Mouse (Mus musculus) embryonic facial prominence, embryonic 11.5 days (tissue): ENCODE results near the gene Uncx. TPM values are rescaled to one million over a fixed set of nuclear protein-coding genes. Genes with fewer than 3 reads are reported as not detected.
"Not testable (repeated sequence)": the region's sequence is repeated elsewhere in the genome, so short reads cannot be mapped to it uniquely, and the experiment has no call there.

Experiments
- ATAC-seq: fragments of 200-750 bp; cut with Nextera tagmentation; replicated peaks from 2 replicates; pipeline ENCODE4 v1.8.0; 2017; ENCODE audit warnings: low read depth; ENCODE audit not compliant: insufficient number of reproducible peaks, low FRiP score, low TSS enrichment
- DNase-seq: peaks from one replicate; pipeline ENCODE4 v3.0.0-alpha.2; 2015; ENCODE audit warnings: low spot score
- H3K27ac ChIP-seq: fragments of 300-500 bp; sonication (generic); replicated peaks from 2 replicates; pipeline ENCODE4 v1.5.1; 2014; ENCODE audit warnings: mild to moderate bottlenecking, low read depth, low read length, control low read depth
- H3K27me3 ChIP-seq: fragments of 300-500 bp; sonication (generic); 2 replicates; pipeline ENCODE4 v1.6.1; 2014; ENCODE audit warnings: mild to moderate bottlenecking, low read length, moderate library complexity, mixed read lengths; ENCODE audit not compliant: control insufficient read depth, insufficient read depth
- H3K36me3 ChIP-seq: fragments of 300-500 bp; sonication (generic); replicated peaks from 2 replicates; pipeline ENCODE4 v1.6.1; 2014; ENCODE audit warnings: low read depth, mild to moderate bottlenecking, low read length, moderate library complexity, mixed read lengths; ENCODE audit not compliant: control insufficient read depth, insufficient read depth
- H3K4me1 ChIP-seq: fragments of 300-500 bp; sonication (generic); 2 replicates; pipeline ENCODE4 v1.6.1; 2014; ENCODE audit warnings: low read length, mixed read lengths; ENCODE audit not compliant: control insufficient read depth, insufficient read depth
- H3K4me2 ChIP-seq: fragments of 300-500 bp; sonication (generic); 2 replicates; pipeline ENCODE4 v1.6.1; 2014; ENCODE audit warnings: low read depth, mild to moderate bottlenecking, control low read depth, low read length, moderate library complexity
- H3K4me3 ChIP-seq: fragments of 300-500 bp; sonication (generic); 2 replicates; pipeline ENCODE4 v1.5.1; 2014; ENCODE audit warnings: low read depth, low read length, control low read depth
- H3K9ac ChIP-seq: fragments of 300-500 bp; sonication (generic); replicated peaks from 2 replicates; pipeline ENCODE4 v1.6.1; 2014; ENCODE audit warnings: mild to moderate bottlenecking, control low read depth, low read length
- H3K9me3 ChIP-seq: fragments of 300-500 bp; sonication (generic); replicated peaks from 2 replicates; pipeline ENCODE4 v1.6.1; 2016; ENCODE audit warnings: mild to moderate bottlenecking, low read length, inconsistent platforms, mixed read lengths; ENCODE audit not compliant: control insufficient read depth
- WGBS: fragments of 180-500 bp; shearing (Covaris S2); extraction: QIAGEN DNeasy Blood & Tissue Kit; methylation state at CpG from one replicate; pipeline ENCODE4 v1.1.7; 2014; 5-methylcytosine and 5-hydroxymethylcytosine counted together
- polyA plus RNA-seq: library from polyadenylated mRNA; unstranded; fragments of >200 nt; fragmentation: Nextera tagmentation; extraction: Ambion mirVana; gene quantifications from 2 replicates; pipeline ENCODE4 v1.2.1, GENCODE M21; 2014

The Uncx gene
- polyA plus RNA-seq, 1 experiment from 2014 or later: 3.0 TPM

DNA sequence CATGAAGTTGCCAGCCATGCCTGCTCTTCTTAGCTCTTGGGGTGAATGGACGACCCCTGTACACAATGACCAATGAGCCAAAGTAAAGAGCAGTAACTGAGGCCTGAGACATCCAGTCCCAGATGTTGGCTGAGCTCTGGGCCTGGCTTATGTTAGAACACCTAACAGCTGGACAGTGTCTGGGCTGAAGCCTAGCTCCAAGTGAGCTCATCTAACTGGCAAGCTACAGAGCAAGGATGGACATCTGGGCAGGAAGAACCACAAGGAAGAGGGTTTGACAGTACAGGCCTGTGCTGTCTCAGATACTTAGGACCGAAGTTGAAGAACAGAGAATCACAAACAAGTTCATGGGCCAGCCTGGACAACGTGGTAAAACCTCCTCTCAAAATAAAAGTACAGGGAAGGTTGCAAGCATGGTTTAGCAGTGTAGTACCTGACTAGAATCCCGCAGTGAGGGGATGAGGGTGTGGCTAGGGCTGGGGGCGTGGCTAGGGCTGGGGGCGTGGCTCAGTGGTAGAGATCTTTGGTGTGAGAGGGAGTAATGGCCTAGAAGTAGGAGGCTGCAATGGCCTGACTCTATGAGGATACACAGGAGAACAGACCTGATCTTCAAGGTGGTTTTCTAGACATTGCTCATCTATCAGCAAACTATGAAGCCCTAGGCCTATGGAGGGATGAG lies 47.5 kb downstream of the Uncx start:
- H3K4me1 ChIP-seq, H3K4me2 ChIP-seq, H3K36me3 ChIP-seq, ATAC-seq, H3K9me3 ChIP-seq, H3K4me3 ChIP-seq, H3K27me3 ChIP-seq, H3K9ac ChIP-seq, H3K27ac ChIP-seq, DNase-seq: not testable (repeated sequence)
- 39% methylated on average over 6 of the region's 6 CpGs for WGBS

DNA sequence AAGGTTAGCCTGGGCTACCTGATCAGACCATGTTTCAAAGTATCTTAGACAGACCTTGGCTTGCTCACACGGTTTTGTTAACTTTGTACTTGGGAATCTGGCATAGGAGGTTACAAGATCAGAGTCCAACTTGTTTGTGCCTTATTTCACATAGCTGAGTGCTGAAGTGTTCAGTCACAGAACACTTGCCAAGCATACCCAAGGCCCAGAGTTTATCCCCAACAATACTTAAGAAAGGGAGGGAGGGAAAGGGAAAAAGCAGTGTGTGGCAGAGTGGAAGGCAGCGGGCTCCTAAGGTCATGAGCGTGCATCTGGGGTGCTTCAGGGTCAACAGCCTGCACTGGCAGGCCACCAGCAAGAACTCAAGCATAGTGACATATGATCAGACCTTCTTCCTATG lies 48.7 kb downstream of the Uncx start:
- no peak overlapping the region for H3K4me2 ChIP-seq
- H3K4me1 ChIP-seq: no peaks in the 10 kb centered on the region
- H3K4me3 ChIP-seq: no peak overlapping the region
- H3K27ac ChIP-seq: no peak overlapping the region
- H3K9me3 ChIP-seq: no peaks in the 10 kb centered on the region
- 80% methylated on average over 3 of the region's 3 CpGs for WGBS
- ATAC-seq (no peak), DNase-seq (no peak)
- no peaks in the 10 kb centered on the region for H3K36me3 ChIP-seq
- peaks cover 2% of the 10 kb centered on the region; the same call in 1 of the 2 replicates for H3K27me3 ChIP-seq
- H3K9ac ChIP-seq: no peak overlapping the region

DNA sequence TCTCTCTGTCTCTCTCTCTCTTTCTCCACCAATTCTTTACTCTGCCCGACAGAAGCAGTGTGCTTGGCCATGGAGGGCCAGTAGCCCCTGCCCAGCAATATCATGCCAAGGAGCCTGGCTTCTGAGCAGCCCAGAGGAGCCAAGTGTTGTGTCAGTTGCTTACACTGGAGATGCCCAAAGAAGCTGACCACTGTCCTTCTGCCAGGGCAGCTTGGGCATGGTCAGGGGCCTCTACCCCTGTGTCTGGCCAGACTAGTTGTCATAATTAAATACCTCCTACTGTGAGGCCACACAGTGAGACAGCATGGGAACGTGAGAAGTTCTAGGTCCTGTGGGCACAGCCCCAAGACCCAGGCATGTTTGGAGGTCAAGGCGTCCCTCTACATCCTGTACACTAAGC lies 49.6 kb downstream of the Uncx start:
- Histone ChIP-seq H3K9ac (no peak overlapping the region), H3K4me3 (no peak overlapping the region), H3K9me3 (no peaks in the 10 kb centered on the region), H3K36me3 (no peaks in the 10 kb centered on the region), H3K27ac (no peak overlapping the region), H3K4me2 (no peak overlapping the region), H3K4me1 (no peaks in the 10 kb centered on the region), H3K27me3 (peaks cover 4% of the 10 kb centered on the region; the same call in 1 of the 2 replicates)
- WGBS: 70% methylated on average over 3 of the region's 3 CpGs
- no peak for DNase-seq
- no peak for ATAC-seq

DNA sequence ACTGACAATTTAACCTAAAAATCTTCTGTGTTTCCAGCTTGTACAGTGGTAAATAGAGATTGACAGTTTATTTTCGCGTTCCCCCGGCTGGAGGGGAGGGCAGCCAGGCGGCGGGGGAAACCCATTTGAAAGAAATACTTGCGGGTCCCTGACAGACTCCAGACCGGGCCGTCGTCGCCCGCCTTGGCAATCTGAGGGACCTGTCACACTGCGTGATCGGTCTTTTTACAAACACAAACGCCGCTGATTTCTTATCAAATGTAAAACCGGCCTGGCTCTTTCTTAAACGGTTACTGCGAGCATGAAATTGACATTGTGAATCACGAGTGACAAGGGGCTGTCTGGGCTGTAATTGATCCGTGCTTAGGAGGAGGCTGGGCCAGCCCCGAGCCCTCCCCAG lies 50.5 kb downstream of the Uncx start:
- peaks cover 4% of the 10 kb centered on the region; the same call in 1 of the 2 replicates for H3K27me3 ChIP-seq
- no peaks in the 10 kb centered on the region for H3K36me3 ChIP-seq
- no peak overlapping the region for H3K27ac ChIP-seq
- no peaks in the 10 kb centered on the region for H3K9me3 ChIP-seq
- H3K4me1 ChIP-seq: no peaks in the 10 kb centered on the region; the same call in 1 of the 2 replicates
- H3K9ac ChIP-seq: no peak overlapping the region
- WGBS: 23% methylated on average over 21 of the region's 21 CpGs
- DNase-seq (no peak), ATAC-seq (no peak)
- no peak overlapping the region for H3K4me2 ChIP-seq
- no peak overlapping the region for H3K4me3 ChIP-seq

DNA sequence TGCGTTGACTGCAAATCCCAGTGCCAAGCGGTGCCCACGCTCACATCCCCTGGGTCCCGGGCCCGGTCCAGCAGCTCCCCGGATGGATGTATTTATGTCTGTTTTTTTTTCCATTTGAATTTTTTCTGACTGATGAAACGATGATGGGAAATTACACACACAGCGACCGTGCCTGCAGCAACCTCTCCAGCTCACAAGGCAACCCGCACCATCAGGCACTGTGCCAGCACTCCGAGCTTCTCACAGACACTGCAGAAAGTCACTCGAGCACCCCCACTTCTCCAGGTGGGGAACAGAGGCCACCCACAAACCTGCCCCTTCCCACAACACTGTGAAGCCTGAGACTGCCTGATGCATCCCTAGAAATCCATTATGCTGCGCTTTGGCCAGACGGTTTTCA lies 51.7 kb downstream of the Uncx start:
- ATAC-seq: no peak
- WGBS: 84% methylated on average over 14 of the region's 14 CpGs
- Histone ChIP-seq H3K4me2 (no peak overlapping the region), H3K9ac (no peak overlapping the region), H3K27ac (no peak overlapping the region), H3K36me3 (no peaks in the 10 kb centered on the region), H3K4me1 (no peaks in the 10 kb centered on the region; the same call in 1 of the 2 replicates), H3K27me3 (peaks cover 9% of the 10 kb centered on the region), H3K4me3 (no peak overlapping the region), H3K9me3 (no peaks in the 10 kb centered on the region)
- DNase-seq: no peak

Other genes with a start within 250 kb of the Uncx start
- 1.6 and 1.7 TPM in 2 replicates for gene Adap1, start 217.9 kb upstream of the Uncx start, polyA plus RNA-seq
- gene Cox19, start 192.1 kb upstream of the Uncx start, polyA plus RNA-seq: 116 and 123 TPM in 2 replicates
- 0.41 and 0.46 TPM in 2 replicates for gene Cyp2w1, start 190.9 kb upstream of the Uncx start, polyA plus RNA-seq
- 1.6 and 1.7 TPM in 2 replicates for gene Gpr146, start 165.8 kb upstream of the Uncx start, polyA plus RNA-seq
- 0.18 and 0.27 TPM in 2 replicates for gene C130050O18Rik, start 138.2 kb upstream of the Uncx start, polyA plus RNA-seq
- 0.42 and 0.82 TPM in 2 replicates for gene Gper1, start 120.3 kb upstream of the Uncx start, polyA plus RNA-seq
- gene 3110082I17Rik, start 83.0 kb upstream of the Uncx start, polyA plus RNA-seq: 27.1 and 28.8 TPM in 2 replicates
- gene Zfand2a, start 58.9 kb upstream of the Uncx start, polyA plus RNA-seq: 5.4 and 6.4 TPM in 2 replicates
- 5.7 and 6.4 TPM in 2 replicates for gene Micall2, start 192.8 kb downstream of the Uncx start, polyA plus RNA-seq
- 21.2 and 26.2 TPM in 2 replicates for gene Ints1, start 232.2 kb downstream of the Uncx start, polyA plus RNA-seq
- 3.4 and 4.2 TPM in 2 replicates for gene Mafk, start 248.0 kb downstream of the Uncx start, polyA plus RNA-seq